Mouse (Mus musculus): Measurements from ENCODE around the gene Shprh.

DNA sequence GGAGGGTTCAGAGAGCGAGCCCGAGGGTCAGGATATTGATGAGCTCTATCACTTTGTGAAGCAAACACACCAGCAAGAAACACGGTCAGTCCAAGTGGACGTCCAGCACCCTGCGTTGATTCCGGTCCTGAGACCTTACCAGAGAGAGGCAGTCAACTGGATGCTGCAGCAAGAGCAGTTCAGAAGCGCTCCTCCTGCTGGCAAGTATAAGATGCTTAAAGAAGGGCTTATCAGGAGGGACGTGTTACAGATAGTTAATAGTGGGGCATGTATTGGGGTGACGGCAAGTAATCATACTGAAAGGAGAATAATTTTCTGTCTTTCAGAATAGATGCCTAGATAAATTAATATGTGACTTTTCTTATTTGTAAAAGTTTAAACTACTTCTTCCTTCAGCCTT, 7.8 kb downstream of the Shprh start:
- TF ChIP-seq FLI1 (IDR thresholded peaks at IDR 0.05; ENCODE audit: low read length) (no peak), GATA1 (IDR thresholded peaks at IDR 0.05; ENCODE audit: borderline replicate concordance, low read length) (no peak)
